Mouse (Mus musculus) megakaryocyte, embryonic 14.5 days (primary cell): Measurements from ENCODE around the gene Gtsf2. TPM values are rescaled to one million over a fixed set of nuclear protein-coding genes. Genes with fewer than 3 reads are reported as not detected.

Experiments used
- H3K27me3 ChIP-seq: replicated peaks from 2 replicates; pipeline ENCODE3; 2012; ENCODE audit warnings: inconsistent platforms
- H3K36me3 ChIP-seq: replicated peaks from 2 replicates; pipeline ENCODE3; 2012; ENCODE audit warnings: low read length, inconsistent platforms, mixed read lengths
- H3K4me1 ChIP-seq: 2 replicates; pipeline ENCODE4 v1.6.1; 2012; ENCODE audit warnings: inconsistent platforms
- H3K4me3 ChIP-seq: replicated peaks from 2 replicates; pipeline ENCODE3; 2012; ENCODE audit warnings: moderate library complexity, mild to moderate bottlenecking, inconsistent platforms
- H3K9me3 ChIP-seq: 2 replicates; pipeline ENCODE4 v1.6.1; 2012; ENCODE audit warnings: inconsistent platforms
- FLI1 ChIP-seq: IDR thresholded peaks from 2 replicates; pipeline ENCODE4 v1.6.1; 2012; ENCODE audit warnings: low read length, inconsistent platforms, mixed read lengths
- GATA1 ChIP-seq: IDR thresholded peaks from 3 replicates; pipeline ENCODE4 v1.6.1; 2012; ENCODE audit warnings: mixed read lengths, low read length, inconsistent platforms, borderline replicate concordance
- polyA plus RNA-seq: library from polyadenylated mRNA; stranded (reverse); fragments of >175 nt; gene quantifications from 2 replicates; pipeline ENCODE4 v1.2.3, GENCODE M21; 2012; ENCODE audit warnings: low replicate concordance; ENCODE audit not compliant: insufficient read depth

Gene Gtsf2
- polyA plus RNA-seq = not detected in 2 replicates

DNA sequence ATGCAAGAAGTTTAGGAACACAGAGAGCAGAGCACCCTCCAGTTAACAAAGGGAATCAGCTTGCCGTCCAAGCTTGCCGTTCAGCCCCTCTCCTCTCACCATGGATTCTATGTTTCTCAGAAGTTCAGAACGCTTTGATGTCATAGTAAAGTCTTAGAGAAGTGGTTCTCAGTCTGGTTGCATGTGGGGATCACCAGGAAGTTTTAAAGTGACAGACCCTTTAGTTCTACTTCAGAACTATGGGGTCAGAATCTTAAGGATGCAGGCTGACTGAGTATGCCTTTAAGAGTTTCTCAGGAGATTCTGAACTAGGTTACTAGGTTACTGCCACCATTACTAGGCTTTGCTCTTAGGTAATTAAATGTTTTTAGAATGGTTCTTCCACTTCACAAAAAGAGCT, at the start of gene Gtsf2:
Gene Gtsf2 (minus strand): TSS at position 101 of the 400 bp plus-strand sequence.
- Histone ChIP-seq H3K4me1 (peaks cover 2% of the 10 kb centered on the region), H3K4me3 (no peak within 1 kb of the TSS)
- TF ChIP-seq FLI1 (no peak), GATA1 (no peak)

DNA sequence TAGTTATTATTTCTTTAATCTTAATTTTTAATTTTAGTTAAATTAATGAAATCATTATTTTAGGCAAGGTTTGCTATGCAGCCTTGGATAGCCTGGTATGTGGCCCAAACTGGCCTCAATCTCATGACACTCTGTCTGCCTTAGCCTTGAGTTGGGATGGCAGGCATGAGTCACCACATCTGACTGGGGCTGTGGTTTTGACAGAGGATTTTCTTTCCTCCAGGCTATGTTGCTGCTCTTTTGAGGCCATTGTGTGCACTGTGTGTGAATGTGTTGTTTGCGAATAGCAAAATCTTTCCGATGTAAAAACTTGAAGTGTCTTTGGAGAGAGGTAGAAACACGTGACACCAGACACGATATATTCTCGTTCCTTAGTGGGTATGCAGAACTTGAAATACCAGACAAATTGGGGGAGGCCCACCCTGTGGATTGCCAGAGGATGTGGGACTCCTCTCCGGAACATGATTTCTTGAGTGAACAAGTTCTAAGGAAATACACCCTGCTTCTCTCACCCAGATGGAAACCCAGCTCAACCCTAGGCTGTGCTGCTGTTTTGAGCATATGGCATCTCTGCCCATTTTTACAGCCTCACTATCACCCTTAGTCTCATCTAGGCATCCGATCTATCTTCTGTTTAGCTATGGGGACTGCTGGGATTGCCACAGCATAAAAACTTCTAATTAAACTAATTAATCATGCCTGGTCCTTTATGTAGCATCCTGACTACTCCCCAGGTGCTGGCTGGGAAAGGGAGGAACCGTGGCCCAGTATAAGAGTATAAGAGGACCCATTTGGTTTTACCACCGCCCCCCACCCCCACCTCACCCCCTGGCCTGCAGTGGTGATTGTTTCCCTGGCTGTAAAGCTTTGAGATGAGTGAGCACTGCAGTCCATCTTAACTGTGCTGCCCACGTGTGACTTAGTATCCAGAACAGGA, 48.2 kb upstream of the Gtsf2 start:
- no peaks in the 10 kb centered on the region for H3K27me3 ChIP-seq
- H3K36me3 ChIP-seq = peaks cover 96% of the 10 kb centered on the region
- TF ChIP-seq FLI1 = no peak
- TF ChIP-seq GATA1 = no peak
- H3K9me3 ChIP-seq = no peaks in the 10 kb centered on the region
- H3K4me3 ChIP-seq = no peak overlapping the region
- peaks cover 27% of the 10 kb centered on the region for H3K4me1 ChIP-seq

More for the DNA sequence above, at the start of gene Gtsf2:
- H3K27me3 ChIP-seq = peaks cover 2% of the 10 kb centered on the region
- H3K36me3 ChIP-seq = no peaks in the 10 kb centered on the region
- H3K9me3 ChIP-seq = peaks cover 6% of the 10 kb centered on the region

DNA sequence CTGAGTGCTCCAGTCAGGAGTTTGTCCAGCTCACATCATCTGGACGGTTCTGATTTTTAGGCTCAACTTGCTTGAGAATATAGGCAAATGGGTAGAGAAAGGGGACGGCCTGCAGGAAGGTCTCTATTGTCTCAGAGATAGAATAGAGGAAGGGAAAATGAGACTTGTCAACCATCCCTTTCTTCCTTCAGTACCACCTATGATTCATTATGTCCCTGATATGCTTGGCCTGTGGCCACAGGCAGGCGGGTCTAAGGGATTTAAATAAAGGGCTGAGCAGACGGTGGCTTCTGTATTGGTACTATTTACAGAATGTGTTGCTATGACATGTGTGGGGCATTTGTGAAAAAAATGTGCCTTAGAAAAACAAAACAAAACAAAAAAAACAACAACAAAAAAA, 40.1 kb upstream of the Gtsf2 start:
- no peaks in the 10 kb centered on the region for H3K4me1 ChIP-seq
- no peaks in the 10 kb centered on the region for H3K9me3 ChIP-seq
- no peak for TF ChIP-seq FLI1
- TF ChIP-seq GATA1 = no peak
- no peak overlapping the region for H3K4me3 ChIP-seq
- H3K36me3 ChIP-seq = peaks cover 100% of the 10 kb centered on the region
- H3K27me3 ChIP-seq = no peaks in the 10 kb centered on the region

DNA sequence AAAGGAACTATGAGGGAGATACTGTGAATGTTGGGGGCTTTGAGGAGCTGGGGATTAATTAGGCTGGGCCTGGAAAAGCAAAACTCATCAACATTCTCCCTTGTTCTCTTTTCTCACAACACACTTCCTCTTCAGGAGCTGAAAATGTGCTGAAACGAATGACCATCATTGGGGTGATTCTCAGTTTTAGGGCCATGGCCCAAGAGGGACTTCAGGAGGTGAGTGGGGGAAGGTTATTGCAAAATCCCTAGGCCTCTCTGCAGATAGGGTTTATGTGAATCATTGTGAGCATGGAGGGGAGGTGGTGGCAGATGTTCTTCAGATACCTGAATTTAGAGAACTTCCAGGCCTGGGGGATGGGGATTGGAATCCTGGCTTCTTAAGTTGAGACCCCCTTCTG, 38.4 kb upstream of the Gtsf2 start:
- no peak overlapping the region for H3K4me3 ChIP-seq
- peaks cover 100% of the 10 kb centered on the region for H3K36me3 ChIP-seq
- no peaks in the 10 kb centered on the region for H3K27me3 ChIP-seq
- TF ChIP-seq GATA1 (no peak), FLI1 (no peak)
- H3K4me1 ChIP-seq = no peaks in the 10 kb centered on the region
- no peaks in the 10 kb centered on the region for H3K9me3 ChIP-seq

DNA sequence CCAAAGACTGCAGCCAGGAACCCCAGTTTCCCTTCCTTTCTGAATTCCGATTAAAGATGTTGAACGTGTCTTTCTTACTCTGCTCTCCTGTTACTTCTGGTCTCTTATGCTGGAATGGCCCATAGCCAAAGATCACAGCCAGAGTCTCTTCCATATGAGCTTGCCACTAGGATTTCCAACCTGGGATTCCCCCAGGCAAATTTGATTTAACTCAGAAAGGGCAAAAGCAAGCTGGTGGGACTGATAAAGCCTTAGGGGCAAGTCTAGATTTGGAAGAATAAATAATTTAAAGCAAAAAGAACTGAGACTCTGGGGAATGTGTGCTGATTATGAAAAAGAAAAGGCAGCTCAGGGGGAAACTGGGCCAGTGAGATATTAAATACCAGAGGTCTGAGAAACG, 36.8 kb upstream of the Gtsf2 start:
- H3K9me3 ChIP-seq = no peaks in the 10 kb centered on the region
- no peak overlapping the region for H3K4me3 ChIP-seq
- no peaks in the 10 kb centered on the region for H3K27me3 ChIP-seq
- peaks cover 98% of the 10 kb centered on the region for H3K36me3 ChIP-seq
- no peaks in the 10 kb centered on the region for H3K4me1 ChIP-seq
- no peak for TF ChIP-seq GATA1
- no peak for TF ChIP-seq FLI1

DNA sequence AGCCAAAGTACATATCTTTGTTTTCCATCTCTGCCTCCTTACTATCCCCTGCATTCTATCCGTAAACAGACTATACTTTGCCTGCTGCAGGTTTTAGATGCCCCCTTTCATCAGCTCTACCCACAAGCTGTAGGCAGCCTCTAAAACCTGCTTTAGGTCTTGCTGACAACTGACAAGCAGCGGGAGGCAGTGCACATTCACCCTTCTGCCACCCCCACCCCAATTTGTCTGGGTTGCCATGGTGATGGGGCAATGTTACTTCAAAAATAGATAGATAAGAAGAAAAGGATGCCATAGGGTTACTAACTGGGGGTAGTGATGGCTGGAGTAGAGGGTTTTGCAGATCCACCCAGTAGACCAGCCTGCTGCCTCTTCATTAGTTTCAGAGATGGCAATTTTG, 36.2 kb upstream of the Gtsf2 start:
- TF ChIP-seq GATA1 (no peak), FLI1 (no peak)
- H3K36me3 ChIP-seq = peaks cover 98% of the 10 kb centered on the region
- H3K4me3 ChIP-seq = no peak overlapping the region
- no peaks in the 10 kb centered on the region for H3K4me1 ChIP-seq
- H3K27me3 ChIP-seq = no peaks in the 10 kb centered on the region
- H3K9me3 ChIP-seq = no peaks in the 10 kb centered on the region

DNA sequence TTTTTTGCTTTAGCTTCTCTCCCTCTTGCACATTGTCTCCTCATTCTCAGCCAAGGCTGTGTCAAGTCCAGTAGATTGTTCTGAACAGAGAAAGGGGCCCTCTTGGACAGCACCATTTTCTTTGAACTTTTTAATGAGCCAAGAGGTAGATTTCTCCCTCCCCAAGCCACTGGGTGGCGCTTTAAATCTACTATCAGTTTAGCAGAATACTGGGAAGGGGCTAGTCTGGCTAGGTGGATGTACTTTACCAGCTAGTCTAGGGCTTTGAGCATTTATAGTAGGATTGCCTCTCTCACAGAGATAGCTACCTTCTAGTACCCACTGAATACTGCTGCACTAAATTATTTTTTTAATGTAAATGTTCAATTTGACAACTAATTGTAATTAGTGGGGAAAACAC, 34.2 kb upstream of the Gtsf2 start:
- Histone ChIP-seq H3K9me3 (no peaks in the 10 kb centered on the region), H3K4me3 (no peak overlapping the region), H3K36me3 (peaks cover 98% of the 10 kb centered on the region), H3K4me1 (no peaks in the 10 kb centered on the region), H3K27me3 (no peaks in the 10 kb centered on the region)
- TF ChIP-seq GATA1 (no peak), FLI1 (no peak)

DNA sequence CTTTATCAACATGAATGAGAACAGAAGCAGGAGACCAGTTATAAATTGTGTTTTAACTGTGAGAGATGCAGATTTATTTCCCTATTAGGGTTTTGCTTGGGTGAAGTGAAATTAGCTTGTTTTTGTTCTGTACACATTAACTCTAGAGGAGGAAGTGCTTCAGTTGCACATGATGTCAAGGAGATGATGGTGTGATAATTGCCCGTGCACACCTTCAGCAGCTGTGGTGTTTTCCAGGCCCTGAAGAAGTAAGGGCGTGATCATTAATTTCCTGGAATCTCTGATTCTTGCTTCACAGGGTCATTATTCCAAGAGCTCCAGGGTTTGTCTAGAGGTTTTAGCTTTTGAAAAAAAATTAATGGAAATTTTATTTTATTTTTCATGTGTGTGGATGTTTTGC, 31.9 kb upstream of the Gtsf2 start:
- peaks cover 97% of the 10 kb centered on the region for H3K36me3 ChIP-seq
- TF ChIP-seq FLI1 (no peak), GATA1 (no peak)
- no peaks in the 10 kb centered on the region for H3K4me1 ChIP-seq
- H3K27me3 ChIP-seq = no peaks in the 10 kb centered on the region
- no peak overlapping the region for H3K4me3 ChIP-seq
- no peaks in the 10 kb centered on the region for H3K9me3 ChIP-seq

DNA sequence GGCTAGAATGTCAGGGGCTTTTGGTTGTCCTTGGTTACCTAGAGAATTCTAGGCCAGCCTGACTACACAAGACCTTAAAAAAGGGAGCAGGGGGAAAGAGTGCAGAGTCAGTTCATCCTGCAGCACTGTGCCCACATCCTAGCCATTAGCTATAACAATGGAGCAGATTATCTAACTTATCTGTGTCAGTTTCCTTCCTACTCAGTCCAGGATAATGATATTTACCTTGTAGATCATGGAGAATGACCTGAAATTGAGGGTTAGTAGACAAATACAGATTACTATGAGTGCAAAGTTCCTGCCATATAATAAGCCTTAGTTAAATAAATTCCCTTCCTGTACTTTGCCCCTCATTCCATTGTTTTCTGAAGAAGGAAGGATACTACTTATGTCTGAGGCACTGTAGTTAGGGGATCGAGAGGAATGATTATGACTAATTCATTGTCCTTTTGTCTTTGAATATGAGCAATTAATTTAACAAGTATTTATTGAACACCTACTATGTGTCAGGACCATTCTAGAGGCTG, 30.9 kb upstream of the Gtsf2 start:
- TF ChIP-seq FLI1 (no peak), GATA1 (no peak)
- no peaks in the 10 kb centered on the region for H3K4me1 ChIP-seq
- no peaks in the 10 kb centered on the region for H3K9me3 ChIP-seq
- peaks cover 97% of the 10 kb centered on the region for H3K36me3 ChIP-seq
- no peaks in the 10 kb centered on the region for H3K27me3 ChIP-seq
- no peak overlapping the region for H3K4me3 ChIP-seq

DNA sequence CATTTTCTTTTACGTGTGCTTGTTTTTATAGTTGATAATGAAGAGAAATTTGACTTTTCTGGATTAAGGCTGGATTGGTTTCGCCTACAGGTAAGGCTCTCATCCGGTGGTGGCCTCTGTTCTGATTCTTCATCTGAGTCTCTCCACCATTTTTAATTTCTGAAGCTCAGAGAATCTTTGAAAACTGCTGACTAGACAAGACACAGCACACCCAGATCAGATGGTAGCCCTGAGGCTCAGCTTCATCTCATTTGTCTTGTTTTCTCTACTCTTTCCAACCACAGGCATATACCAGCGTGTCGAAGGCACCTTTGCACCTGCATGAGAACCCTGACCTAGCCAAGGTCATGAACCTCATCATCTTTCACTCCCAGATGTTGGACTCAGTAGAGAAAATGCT, 25.5 kb upstream of the Gtsf2 start:
- no peak for TF ChIP-seq GATA1
- no peak for TF ChIP-seq FLI1
- Histone ChIP-seq H3K9me3 (no peaks in the 10 kb centered on the region), H3K4me1 (peaks cover 17% of the 10 kb centered on the region), H3K27me3 (no peaks in the 10 kb centered on the region), H3K36me3 (peaks cover 93% of the 10 kb centered on the region), H3K4me3 (no peak overlapping the region)
